Mouse (Mus musculus) neural tube, embryonic 11.5 days (tissue): ENCODE data around the gene Slc10a4. TPM values are rescaled to one million over a fixed set of nuclear protein-coding genes. Genes with fewer than 3 reads are reported as not detected.
"Not testable (repeated sequence)": the region's sequence is repeated elsewhere in the genome, so short reads cannot be mapped to it uniquely, and the experiment has no call there.

ENCODE experiments used
- ATAC-seq: fragments of 200-750 bp; cut with Nextera tagmentation; 2 replicates; pipeline ENCODE4 v1.8.0; 2017; ENCODE audit warnings: moderate number of reproducible peaks, mild to moderate bottlenecking, moderate TSS enrichment, moderate library complexity; ENCODE audit not compliant: insufficient read depth, low FRiP score, low TSS enrichment
- DNase-seq: peaks from one replicate; pipeline ENCODE4 v3.0.0-alpha.2; 2015; ENCODE audit warnings: low spot score
- H3K27ac ChIP-seq: fragments of 300-500 bp; sonication (generic); 2 replicates; pipeline ENCODE4 v1.5.1; 2014; ENCODE audit warnings: low read depth, mild to moderate bottlenecking, low read length
- H3K27me3 ChIP-seq: fragments of 300-500 bp; sonication (generic); 2 replicates; pipeline ENCODE4 v1.6.1; 2014; ENCODE audit warnings: mild to moderate bottlenecking, low read length, mixed read lengths; ENCODE audit not compliant: control insufficient read depth, insufficient read depth
- H3K36me3 ChIP-seq: fragments of 300-500 bp; sonication (generic); 2 replicates; pipeline ENCODE4 v1.6.1; 2014; ENCODE audit warnings: mild to moderate bottlenecking, low read length, moderate library complexity, mixed read lengths; ENCODE audit not compliant: control insufficient read depth, insufficient read depth
- H3K4me1 ChIP-seq: fragments of 300-500 bp; sonication (generic); 2 replicates; pipeline ENCODE4 v1.6.1; 2014; ENCODE audit warnings: low read length, mixed read lengths; ENCODE audit not compliant: control insufficient read depth, insufficient read depth
- H3K4me2 ChIP-seq: fragments of 300-500 bp; sonication (generic); 2 replicates; pipeline ENCODE4 v1.6.1; 2014; ENCODE audit warnings: low read depth, mild to moderate bottlenecking, moderate library complexity
- H3K4me3 ChIP-seq: fragments of 300-500 bp; sonication (generic); 2 replicates; pipeline ENCODE4 v1.5.1; 2014; ENCODE audit warnings: low read depth, low read length
- H3K9ac ChIP-seq: fragments of 300-500 bp; sonication (generic); 2 replicates; pipeline ENCODE4 v1.6.1; 2014; ENCODE audit warnings: mild to moderate bottlenecking, low read length
- H3K9me3 ChIP-seq: fragments of 300-500 bp; sonication (generic); 2 replicates; pipeline ENCODE4 v1.6.1; 2016; ENCODE audit warnings: low read length; ENCODE audit not compliant: control insufficient read depth
- WGBS: fragments of 180-500 bp; shearing (Covaris S2); extraction: QIAGEN DNeasy Blood & Tissue Kit; methylation state at CpG from one replicate; pipeline ENCODE4 v1.1.7; 2014; 5-methylcytosine and 5-hydroxymethylcytosine counted together
- polyA plus RNA-seq: library from polyadenylated mRNA; unstranded; fragments of >200 nt; fragmentation: Nextera tagmentation; extraction: Ambion mirVana; gene quantifications from 2 replicates; pipeline ENCODE4 v1.2.1, GENCODE M21; 2014

Gene Slc10a4
- polyA plus RNA-seq, 1 experiment from 2014 or later, result 39.0 TPM

GRCm38 (mm10) chr5:72984091-72984490, 22.6 kb upstream of the Slc10a4 start:
- no peak overlapping the region for H3K9ac ChIP-seq
- WGBS, result 13% methylated on average over 2 of the region's 2 CpGs
- H3K27ac ChIP-seq, result no peak overlapping the region
- ATAC-seq (no peak), DNase-seq (no peak)
- no peaks in the 10 kb centered on the region for H3K4me1 ChIP-seq
- H3K36me3 ChIP-seq, result no peaks in the 10 kb centered on the region
- no peak overlapping the region for H3K4me3 ChIP-seq
- no peaks in the 10 kb centered on the region for H3K9me3 ChIP-seq
- no peaks in the 10 kb centered on the region for H3K27me3 ChIP-seq
- no peak overlapping the region for H3K4me2 ChIP-seq

- Histone ChIP-seq H3K4me2 (no peak overlapping the region), H3K4me3 (no peak overlapping the region), H3K4me1 (no peaks in the 10 kb centered on the region), H3K9me3 (no peaks in the 10 kb centered on the region), H3K9ac (no peak overlapping the region), H3K27ac (no peak overlapping the region), H3K36me3 (no peaks in the 10 kb centered on the region), H3K27me3 (no peaks in the 10 kb centered on the region)
- WGBS, result 90% methylated on average over 7 of the region's 7 CpGs
- DNase-seq (no peak), ATAC-seq (no peak)
Observed at GRCm38 (mm10) chr5:72987786-72988185, 18.9 kb upstream of the Slc10a4 start.

GRCm38 (mm10) chr5:72989756-72990155, 16.9 kb upstream of the Slc10a4 start:
- Histone ChIP-seq H3K27me3 (no peaks in the 10 kb centered on the region), H3K9ac (no peak overlapping the region), H3K36me3 (no peaks in the 10 kb centered on the region), H3K9me3 (no peaks in the 10 kb centered on the region), H3K4me2 (no peak overlapping the region), H3K4me3 (no peak overlapping the region), H3K27ac (no peak overlapping the region), H3K4me1 (peaks cover 5% of the 10 kb centered on the region; the same call in 1 of the 2 replicates)
- no peak for DNase-seq
- 84% methylated on average over 8 of the region's 8 CpGs for WGBS
- no peak for ATAC-seq

- 88% methylated on average over 1 of the region's 1 CpGs for WGBS
- Histone ChIP-seq H3K27ac (no peak overlapping the region), H3K27me3 (no peaks in the 10 kb centered on the region), H3K4me3 (no peak overlapping the region), H3K9me3 (no peaks in the 10 kb centered on the region), H3K4me1 (peaks cover 8% of the 10 kb centered on the region; the same call in 1 of the 2 replicates), H3K9ac (no peak overlapping the region), H3K4me2 (no peak overlapping the region), H3K36me3 (no peaks in the 10 kb centered on the region)
- DNase-seq (no peak), ATAC-seq (no peak)
Observed at GRCm38 (mm10) chr5:72992474-72992873, 14.2 kb upstream of the Slc10a4 start.

GRCm38 (mm10) chr5:72994424-72994823, 12.3 kb upstream of the Slc10a4 start:
- Histone ChIP-seq H3K9me3 (no peaks in the 10 kb centered on the region), H3K4me2 (no peak overlapping the region), H3K9ac (no peak overlapping the region), H3K27me3 (no peaks in the 10 kb centered on the region), H3K36me3 (no peaks in the 10 kb centered on the region), H3K4me1 (peaks cover 8% of the 10 kb centered on the region; the same call in 1 of the 2 replicates), H3K27ac (no peak overlapping the region), H3K4me3 (no peak overlapping the region)
- 33% methylated on average over 8 of the region's 8 CpGs for WGBS
- DNase-seq (no peak), ATAC-seq (no peak)

- Histone ChIP-seq H3K9me3 (no peaks in the 10 kb centered on the region), H3K4me1 (peaks cover 8% of the 10 kb centered on the region; the same call in 1 of the 2 replicates), H3K4me3 (no peak overlapping the region), H3K36me3 (no peaks in the 10 kb centered on the region), H3K27ac (no peak overlapping the region), H3K27me3 (no peaks in the 10 kb centered on the region), H3K9ac (no peak overlapping the region), H3K4me2 (no peak overlapping the region)
- no peak for ATAC-seq
- WGBS, result 70% methylated on average over 2 of the region's 2 CpGs
- no peak for DNase-seq
Observed at GRCm38 (mm10) chr5:72994928-72995327, 11.8 kb upstream of the Slc10a4 start.

- 36% methylated on average over 10 of the region's 10 CpGs for WGBS
- H3K4me2 ChIP-seq, result no peak overlapping the region
Observed at GRCm38 (mm10) chr5:72995379-72995778, 11.3 kb upstream of the Slc10a4 start.

GRCm38 (mm10) chr5:72998546-72998945, 8.1 kb upstream of the Slc10a4 start:
- WGBS, result 88% methylated on average over 1 of the region's 1 CpGs
- not testable (repeated sequence) for H3K9ac ChIP-seq

More at GRCm38 (mm10) chr5:72995379-72995778, 11.3 kb upstream of the Slc10a4 start:
- Histone ChIP-seq H3K9me3 (no peaks in the 10 kb centered on the region), H3K4me3 (no peak overlapping the region), H3K36me3 (no peaks in the 10 kb centered on the region), H3K27me3 (no peaks in the 10 kb centered on the region), H3K9ac (no peak overlapping the region), H3K27ac (0 out of 2 replicates have a peak overlapping the region, but pooled peaks have one; percentile 8), H3K4me1 (peaks cover 8% of the 10 kb centered on the region; the same call in 1 of the 2 replicates)
- no peak for ATAC-seq
- DNase-seq, result no peak

GRCm38 (mm10) chr5:73004046-73004445, 2.6 kb upstream of the Slc10a4 start:
- Histone ChIP-seq H3K27me3 (peaks cover 10% of the 10 kb centered on the region), H3K4me2 (no peak overlapping the region), H3K4me3 (no peak overlapping the region), H3K36me3 (no peaks in the 10 kb centered on the region), H3K9ac (no peak overlapping the region), H3K27ac (no peak overlapping the region), H3K4me1 (no peaks in the 10 kb centered on the region), H3K9me3 (no peaks in the 10 kb centered on the region)
- ATAC-seq, result no peak
- 87% methylated on average over 5 of the region's 5 CpGs for WGBS
- DNase-seq, result no peak

More at GRCm38 (mm10) chr5:72998546-72998945, 8.1 kb upstream of the Slc10a4 start:
- DNase-seq, H3K36me3 ChIP-seq, H3K27me3 ChIP-seq, H3K9me3 ChIP-seq, H3K4me3 ChIP-seq, ATAC-seq, H3K4me1 ChIP-seq, H3K4me2 ChIP-seq, H3K27ac ChIP-seq: not testable (repeated sequence)
